Mouse (Mus musculus): Measurements from ENCODE around the gene Ndufc2.

- TF ChIP-seq POLR2A (IDR thresholded peaks at IDR 0.05; ENCODE audit: low read depth, low read length) (no peak), CTCF (IDR thresholded peaks at IDR 0.05; ENCODE audit: borderline replicate concordance, insufficient read depth, low read length) (no peak)
Measured at GRCm38 (mm10) chr7:97414426-97414825, 14.6 kb downstream of the Ndufc2 start.

Data from embryonic fibroblast, embryonic 13.5 days (primary cell).